Mouse (Mus musculus): ENCODE data around the gene Rbm14. TPM values are rescaled to one million over a fixed set of nuclear protein-coding genes. Genes with fewer than 3 reads are reported as not detected.

Rbm14 gene
- polyA plus RNA-seq, 1 experiment from 2014 or later, result 10.2 TPM

Other genes with a start within 250 kb of the Rbm14 start
- 0.61 to 2.0 TPM (median 1.0 TPM) in 3 replicates for gene Lrfn4, start 196.0 kb downstream of the Rbm14 start, polyA plus RNA-seq (2018)
- 11.3 to 29.4 TPM (median 20.2 TPM) in 3 replicates for gene Rce1, start 186.0 kb downstream of the Rbm14 start, polyA plus RNA-seq (2018)
- gene Gm960, start 113.0 kb downstream of the Rbm14 start, polyA plus RNA-seq (2018), result not detected in 3 replicates
- gene Sptbn2, start 100.5 kb downstream of the Rbm14 start, polyA plus RNA-seq (2018), result 0.05 to 0.11 TPM (median 0.10 TPM) in 3 replicates
- gene Rbm4b, start 55.1 kb downstream of the Rbm14 start, polyA plus RNA-seq (2018), result 5.4 to 7.3 TPM (median 5.9 TPM) in 3 replicates
- 12.7 to 21.9 TPM (median 16.4 TPM) in 3 replicates for gene Rbm4, start 17.7 kb downstream of the Rbm14 start, polyA plus RNA-seq (2018)
- 1.3 to 5.1 TPM (median 3.4 TPM) in 3 replicates for gene Gm21992, start within 50 bp of the Rbm14 start, polyA plus RNA-seq (2018)
- 17.8 to 37.0 TPM (median 27.6 TPM) in 3 replicates for gene Ccs, start 27.7 kb upstream of the Rbm14 start, polyA plus RNA-seq (2018)
- 0.07 to 0.10 TPM in 2 of 3 replicates, not detected in the other for gene Ccdc87, start 27.7 kb upstream of the Rbm14 start, polyA plus RNA-seq (2018)
- 5.4 to 22.4 TPM (median 9.6 TPM) in 3 replicates for gene Ctsf, start 43.5 kb upstream of the Rbm14 start, polyA plus RNA-seq (2018)
- gene Actn3, start 66.3 kb upstream of the Rbm14 start, polyA plus RNA-seq (2018), result not detected in 3 replicates
- gene Zdhhc24, start 67.0 kb upstream of the Rbm14 start, polyA plus RNA-seq (2018), result 13.7 to 17.2 TPM (median 17.1 TPM) in 3 replicates
- 0.58 to 1.1 TPM (median 1.0 TPM) in 3 replicates for gene Bbs1, start 95.0 kb upstream of the Rbm14 start, polyA plus RNA-seq (2018)
- gene Dpp3, start 116.7 kb upstream of the Rbm14 start, polyA plus RNA-seq (2018), result 28.6 to 57.3 TPM (median 47.9 TPM) in 3 replicates
- gene Peli3, start 131.5 kb upstream of the Rbm14 start, polyA plus RNA-seq (2018), result 0.82 to 2.1 TPM (median 1.7 TPM) in 3 replicates
- gene Mrpl11, start 150.5 kb upstream of the Rbm14 start, polyA plus RNA-seq (2018), result 30.6 to 71.3 TPM (median 40.0 TPM) in 3 replicates
- 0.11 to 0.41 TPM (median 0.32 TPM) in 3 replicates for gene Npas4, start 178.7 kb upstream of the Rbm14 start, polyA plus RNA-seq (2018)
- gene Slc29a2, start 212.2 kb upstream of the Rbm14 start, polyA plus RNA-seq (2018), result 0.75 to 2.2 TPM (median 0.76 TPM) in 3 replicates
- 12.6 to 23.0 TPM (median 17.7 TPM) in 3 replicates for gene B4gat1, start 227.2 kb upstream of the Rbm14 start, polyA plus RNA-seq (2018)
- 0.76 to 2.0 TPM (median 0.80 TPM) in 3 replicates for gene AC124502.3, start 227.3 kb upstream of the Rbm14 start, polyA plus RNA-seq (2018)
- 61.2 to 78.9 TPM (median 63.9 TPM) in 3 replicates for gene Brms1, start 229.7 kb upstream of the Rbm14 start, polyA plus RNA-seq (2018)
- gene Rin1, start 238.8 kb upstream of the Rbm14 start, polyA plus RNA-seq (2018), result 0.08 to 0.37 TPM (median 0.11 TPM) in 3 replicates

Data from macrophage (primary cell).